Mouse (Mus musculus) kidney, embryonic 15.5 days (tissue): Measurements from ENCODE around the gene Khdrbs2. TPM values are rescaled to one million over a fixed set of nuclear protein-coding genes. Genes with fewer than 3 reads are reported as not detected.

Source experiments
- ATAC-seq: fragments of 200-750 bp; cut with Nextera tagmentation; replicated peaks from 2 replicates; pipeline ENCODE4 v1.8.0; 2017; ENCODE audit warnings: moderate TSS enrichment; ENCODE audit not compliant: low FRiP score
- H3K27ac ChIP-seq: fragments of 300-500 bp; sonication (generic); 2 replicates; pipeline ENCODE4 v1.5.1; 2015; ENCODE audit warnings: mild to moderate bottlenecking, inconsistent platforms
- H3K27me3 ChIP-seq: fragments of 300-500 bp; sonication (generic); 2 replicates; pipeline ENCODE4 v1.6.1; 2015; ENCODE audit warnings: inconsistent platforms
- H3K36me3 ChIP-seq: fragments of 300-500 bp; sonication (generic); 2 replicates; pipeline ENCODE4 v1.6.1; 2015; ENCODE audit warnings: inconsistent platforms
- H3K4me1 ChIP-seq: fragments of 300-500 bp; sonication (generic); 2 replicates; pipeline ENCODE4 v1.6.1; 2015; ENCODE audit warnings: inconsistent platforms
- H3K4me2 ChIP-seq: fragments of 300-500 bp; sonication (generic); 2 replicates; pipeline ENCODE4 v1.6.1; 2015; ENCODE audit warnings: moderate library complexity, mild to moderate bottlenecking, inconsistent platforms
- H3K4me3 ChIP-seq: fragments of 300-500 bp; sonication (generic); replicated peaks from 2 replicates; pipeline ENCODE4 v1.5.1; 2015; ENCODE audit warnings: mild to moderate bottlenecking, inconsistent platforms
- H3K9ac ChIP-seq: fragments of 300-500 bp; sonication (generic); 2 replicates; pipeline ENCODE4 v1.6.1; 2015; ENCODE audit warnings: mild to moderate bottlenecking, inconsistent platforms
- H3K9me3 ChIP-seq: fragments of 300-500 bp; sonication (generic); replicated peaks from 2 replicates; pipeline ENCODE4 v1.6.1; 2016; ENCODE audit warnings: inconsistent platforms
- WGBS: fragments of 180-500 bp; shearing (Covaris S2); methylation state at CpG from one replicate; pipeline ENCODE4 v1.1.7; 2015; ENCODE audit warnings: mixed read lengths; 5-methylcytosine and 5-hydroxymethylcytosine counted together
- polyA plus RNA-seq: library from polyadenylated mRNA; unstranded; fragments of >200 nt; fragmentation: Nextera tagmentation; extraction: Ambion mirVana; gene quantifications from 2 replicates; pipeline ENCODE4 v1.2.1, GENCODE M21; 2015

The Khdrbs2 gene
- polyA plus RNA-seq, 1 experiment from 2014 or later, result 2.4 TPM

GRCm38 (mm10) chr1:32339108-32339507 is 166.6 kb downstream of the Khdrbs2 start:
- ATAC-seq, result no peak
- no peak overlapping the region for H3K27ac ChIP-seq
- H3K9me3 ChIP-seq, result no peaks in the 10 kb centered on the region
- H3K4me2 ChIP-seq, result no peak overlapping the region
- WGBS, result 77% methylated on average over 1 of the region's 1 CpGs
- H3K27me3 ChIP-seq, result no peaks in the 10 kb centered on the region
- no peak overlapping the region for H3K4me3 ChIP-seq
- no peak overlapping the region for H3K9ac ChIP-seq
- no peaks in the 10 kb centered on the region for H3K36me3 ChIP-seq
- no peaks in the 10 kb centered on the region for H3K4me1 ChIP-seq

- no peak overlapping the region for H3K4me3 ChIP-seq
- no peak overlapping the region for H3K9ac ChIP-seq
- H3K9me3 ChIP-seq, result no peaks in the 10 kb centered on the region
- WGBS, result 87% methylated on average over 2 of the region's 2 CpGs
- H3K36me3 ChIP-seq, result no peaks in the 10 kb centered on the region
- H3K27ac ChIP-seq, result no peak overlapping the region
- no peak overlapping the region for H3K4me2 ChIP-seq
- no peaks in the 10 kb centered on the region for H3K4me1 ChIP-seq
- no peak for ATAC-seq
- H3K27me3 ChIP-seq, result no peaks in the 10 kb centered on the region
Measured at GRCm38 (mm10) chr1:32347538-32347937, 175.0 kb downstream of the Khdrbs2 start.

GRCm38 (mm10) chr1:32352076-32352475 is 179.6 kb downstream of the Khdrbs2 start:
- H3K4me1 ChIP-seq, result no peaks in the 10 kb centered on the region
- no peaks in the 10 kb centered on the region for H3K9me3 ChIP-seq
- ATAC-seq, result no peak
- H3K36me3 ChIP-seq, result no peaks in the 10 kb centered on the region
- WGBS, result 62% methylated on average over 1 of the region's 1 CpGs
- no peak overlapping the region for H3K9ac ChIP-seq
- H3K4me2 ChIP-seq, result no peak overlapping the region
- H3K4me3 ChIP-seq, result no peak overlapping the region
- H3K27ac ChIP-seq, result no peak overlapping the region
- H3K27me3 ChIP-seq, result no peaks in the 10 kb centered on the region

- H3K4me2 ChIP-seq, result no peak overlapping the region
- H3K36me3 ChIP-seq, result no peaks in the 10 kb centered on the region
- ATAC-seq, result no peak
- H3K4me3 ChIP-seq, result no peak overlapping the region
- no peaks in the 10 kb centered on the region for H3K9me3 ChIP-seq
- no peak overlapping the region for H3K9ac ChIP-seq
- 80% methylated on average over 2 of the region's 2 CpGs for WGBS
- no peak overlapping the region for H3K27ac ChIP-seq
- no peaks in the 10 kb centered on the region for H3K4me1 ChIP-seq
- H3K27me3 ChIP-seq, result no peaks in the 10 kb centered on the region
Measured at GRCm38 (mm10) chr1:32363539-32363938, 191.0 kb downstream of the Khdrbs2 start.

- Histone ChIP-seq H3K4me3 (no peak overlapping the region), H3K27me3 (no peaks in the 10 kb centered on the region), H3K4me1 (no peaks in the 10 kb centered on the region), H3K9me3 (no peaks in the 10 kb centered on the region), H3K27ac (no peak overlapping the region), H3K9ac (no peak overlapping the region), H3K4me2 (no peak overlapping the region), H3K36me3 (no peaks in the 10 kb centered on the region)
- 81% methylated on average over 6 of the region's 6 CpGs for WGBS
- no peak for ATAC-seq
Measured at GRCm38 (mm10) chr1:32397553-32397952, 225.0 kb downstream of the Khdrbs2 start.

- no peaks in the 10 kb centered on the region for H3K9me3 ChIP-seq
- H3K36me3 ChIP-seq, result no peaks in the 10 kb centered on the region
- no peaks in the 10 kb centered on the region for H3K27me3 ChIP-seq
- WGBS, result 95% methylated on average over 2 of the region's 2 CpGs
- no peak overlapping the region for H3K27ac ChIP-seq
- H3K4me1 ChIP-seq, result no peaks in the 10 kb centered on the region
- ATAC-seq, result no peak
- no peak overlapping the region for H3K9ac ChIP-seq
- H3K4me2 ChIP-seq, result no peak overlapping the region
- H3K4me3 ChIP-seq, result no peak overlapping the region
Measured at GRCm38 (mm10) chr1:32407651-32408050, 235.1 kb downstream of the Khdrbs2 start.

- Histone ChIP-seq H3K4me3 (no peak overlapping the region), H3K9ac (no peak overlapping the region), H3K4me2 (no peak overlapping the region), H3K9me3 (no peaks in the 10 kb centered on the region), H3K4me1 (no peaks in the 10 kb centered on the region), H3K27me3 (no peaks in the 10 kb centered on the region), H3K36me3 (no peaks in the 10 kb centered on the region), H3K27ac (no peak overlapping the region)
- WGBS, result 59% methylated on average over 1 of the region's 1 CpGs
- no peak for ATAC-seq
Measured at GRCm38 (mm10) chr1:32428410-32428809, 255.9 kb downstream of the Khdrbs2 start.

- Histone ChIP-seq H3K4me3 (no peak overlapping the region), H3K9me3 (no peaks in the 10 kb centered on the region), H3K4me2 (no peak overlapping the region), H3K27ac (no peak overlapping the region), H3K36me3 (no peaks in the 10 kb centered on the region), H3K9ac (no peak overlapping the region), H3K4me1 (no peaks in the 10 kb centered on the region), H3K27me3 (no peaks in the 10 kb centered on the region)
- no peak for ATAC-seq
- WGBS, result 59% methylated on average over 1 of the region's 1 CpGs
Measured at GRCm38 (mm10) chr1:32429493-32429892, 257.0 kb downstream of the Khdrbs2 start.

- H3K9me3 ChIP-seq, result no peaks in the 10 kb centered on the region
- H3K4me3 ChIP-seq, result no peak overlapping the region
- H3K9ac ChIP-seq, result no peak overlapping the region
- no peaks in the 10 kb centered on the region for H3K27me3 ChIP-seq
- no peak overlapping the region for H3K4me2 ChIP-seq
- no peak for ATAC-seq
- H3K4me1 ChIP-seq, result no peaks in the 10 kb centered on the region
- no peak overlapping the region for H3K27ac ChIP-seq
- WGBS, result 82% methylated on average over 3 of the region's 3 CpGs
- no peaks in the 10 kb centered on the region for H3K36me3 ChIP-seq
Measured at GRCm38 (mm10) chr1:32430516-32430915, 258.0 kb downstream of the Khdrbs2 start.

- H3K4me1 ChIP-seq, result no peaks in the 10 kb centered on the region
- H3K36me3 ChIP-seq, result no peaks in the 10 kb centered on the region
- H3K9me3 ChIP-seq, result no peaks in the 10 kb centered on the region
- H3K4me3 ChIP-seq, result no peak overlapping the region
- 86% methylated on average over 2 of the region's 2 CpGs for WGBS
- no peak overlapping the region for H3K4me2 ChIP-seq
- no peaks in the 10 kb centered on the region for H3K27me3 ChIP-seq
- no peak for ATAC-seq
- no peak overlapping the region for H3K27ac ChIP-seq
- no peak overlapping the region for H3K9ac ChIP-seq
Measured at GRCm38 (mm10) chr1:32433118-32433517, 260.6 kb downstream of the Khdrbs2 start.

- ATAC-seq, result no peak
- Histone ChIP-seq H3K27me3 (no peaks in the 10 kb centered on the region), H3K4me1 (no peaks in the 10 kb centered on the region), H3K27ac (no peak overlapping the region), H3K9ac (no peak overlapping the region), H3K9me3 (no peaks in the 10 kb centered on the region), H3K4me3 (no peak overlapping the region), H3K4me2 (no peak overlapping the region), H3K36me3 (no peaks in the 10 kb centered on the region)
- 83% methylated on average over 5 of the region's 5 CpGs for WGBS
Measured at GRCm38 (mm10) chr1:32443927-32444326, 271.4 kb downstream of the Khdrbs2 start.

GRCm38 (mm10) chr1:32463103-32463516 is 290.6 kb downstream of the Khdrbs2 start:
- Histone ChIP-seq H3K9ac (no peak overlapping the region), H3K4me3 (no peak overlapping the region), H3K36me3 (no peaks in the 10 kb centered on the region), H3K9me3 (no peaks in the 10 kb centered on the region), H3K4me2 (no peak overlapping the region), H3K4me1 (no peaks in the 10 kb centered on the region), H3K27me3 (no peaks in the 10 kb centered on the region), H3K27ac (no peak overlapping the region)
- WGBS, result 85% methylated on average over 6 of the region's 6 CpGs
- ATAC-seq, result no peak

- Histone ChIP-seq H3K9ac (no peak overlapping the region), H3K36me3 (no peaks in the 10 kb centered on the region), H3K27ac (no peak overlapping the region), H3K9me3 (no peaks in the 10 kb centered on the region), H3K4me2 (no peak overlapping the region), H3K27me3 (no peaks in the 10 kb centered on the region), H3K4me3 (no peak overlapping the region), H3K4me1 (no peaks in the 10 kb centered on the region)
- 78% methylated on average over 2 of the region's 2 CpGs for WGBS
- no peak for ATAC-seq
Measured at GRCm38 (mm10) chr1:32471022-32471421, 298.5 kb downstream of the Khdrbs2 start.
